Mouse (Mus musculus) heart, embryonic 11.5 days (tissue): ENCODE results near the gene Ntn5. TPM values are rescaled to one million over a fixed set of nuclear protein-coding genes. Genes with fewer than 3 reads are reported as not detected.

ENCODE experiments used
- ATAC-seq: fragments of 200-750 bp; cut with Nextera tagmentation; replicated peaks from 2 replicates; pipeline ENCODE4 v1.8.0; 2017; ENCODE audit warnings: moderate library complexity; ENCODE audit not compliant: insufficient number of reproducible peaks, low FRiP score, low TSS enrichment
- H3K27ac ChIP-seq: fragments of 300-500 bp; sonication (generic); 2 replicates; pipeline ENCODE4 v1.5.1; 2014; ENCODE audit warnings: mild to moderate bottlenecking, low read depth, low read length
- H3K27me3 ChIP-seq: fragments of 300-500 bp; sonication (generic); 2 replicates; pipeline ENCODE4 v1.6.1; 2014; ENCODE audit warnings: mild to moderate bottlenecking, low read length, mixed read lengths; ENCODE audit not compliant: control insufficient read depth, insufficient read depth
- H3K36me3 ChIP-seq: fragments of 300-500 bp; sonication (generic); 2 replicates; pipeline ENCODE4 v1.6.1; 2014; ENCODE audit warnings: mild to moderate bottlenecking, low read length, moderate library complexity, mixed read lengths; ENCODE audit not compliant: control insufficient read depth, insufficient read depth
- H3K4me1 ChIP-seq: fragments of 300-500 bp; sonication (generic); 2 replicates; pipeline ENCODE4 v1.6.1; 2014; ENCODE audit warnings: low read length; ENCODE audit not compliant: control insufficient read depth, insufficient read depth
- H3K4me2 ChIP-seq: fragments of 300-500 bp; sonication (generic); 2 replicates; pipeline ENCODE4 v1.6.1; 2014; ENCODE audit warnings: mild to moderate bottlenecking, moderate library complexity
- H3K4me3 ChIP-seq: fragments of 300-500 bp; sonication (generic); 2 replicates; pipeline ENCODE4 v1.5.1; 2014; ENCODE audit warnings: low read depth, low read length
- H3K9ac ChIP-seq: fragments of 300-500 bp; sonication (generic); 2 replicates; pipeline ENCODE4 v1.6.1; 2014; ENCODE audit warnings: mild to moderate bottlenecking, low read depth, low read length, moderate library complexity
- H3K9me3 ChIP-seq: fragments of 300-500 bp; sonication (generic); replicated peaks from 2 replicates; pipeline ENCODE4 v1.6.1; 2016; ENCODE audit warnings: low read length; ENCODE audit not compliant: control insufficient read depth
- WGBS: fragments of 180-500 bp; shearing (Covaris S2); extraction: QIAGEN DNeasy Blood & Tissue Kit; methylation state at CpG from one replicate; pipeline ENCODE4 v1.1.7; 2014; ENCODE audit not compliant: insufficient replicate concordance; 5-methylcytosine and 5-hydroxymethylcytosine counted together
- polyA plus RNA-seq: library from polyadenylated mRNA; unstranded; fragments of >200 nt; fragmentation: Nextera tagmentation; extraction: Ambion mirVana; gene quantifications from 2 replicates; pipeline ENCODE4 v1.2.1, GENCODE M21; 2014

Ntn5 gene
- polyA plus RNA-seq, 1 experiment from 2014 or later: not detected

DNA sequence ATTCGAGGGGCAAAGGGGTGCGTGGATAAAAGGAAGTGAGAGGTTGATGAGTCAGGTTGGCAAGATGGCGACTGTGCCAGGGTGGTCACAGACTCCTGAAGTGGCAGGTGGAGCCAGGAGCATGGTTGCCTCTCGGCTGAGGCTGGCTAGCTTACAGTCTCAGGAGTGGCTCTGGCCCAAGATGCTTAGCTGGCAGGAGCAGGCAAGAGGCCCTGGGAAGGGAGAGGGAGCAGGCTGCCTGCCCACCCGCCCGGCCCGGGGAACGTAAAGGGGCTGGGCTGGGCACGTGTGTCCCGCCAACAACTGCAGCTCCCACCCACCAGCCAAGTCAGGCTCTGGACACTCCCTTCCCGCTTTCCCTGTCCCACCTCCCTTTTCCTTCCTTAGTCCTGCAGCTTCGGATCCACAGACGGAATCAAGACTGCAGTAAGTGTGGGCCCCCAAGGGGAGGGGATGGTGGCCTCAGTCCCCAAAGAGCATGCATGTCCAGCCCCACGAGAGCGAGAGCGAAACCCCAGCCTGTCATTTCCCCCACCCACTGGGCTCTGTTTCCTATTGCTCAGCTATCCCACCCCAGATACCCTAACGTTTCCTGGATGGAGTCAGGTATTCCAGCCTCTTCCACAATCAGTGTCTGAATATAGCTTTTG lies 42.3 kb upstream of the Ntn5 start:
- whole genome bisulfite sequencing: 54% methylated on average over 16 of the region's 17 CpGs
- Histone ChIP-seq H3K9me3 (no peaks in the 10 kb centered on the region), H3K4me1 (peaks cover 30% of the 10 kb centered on the region), H3K4me2 (peak overlapping the region; percentile 1; the same call in 1 of the 2 replicates), H3K9ac (no peak overlapping the region), H3K36me3 (0 out of 2 replicates have a peak, but pooled peaks cover 3% of the 10 kb centered on the region), H3K4me3 (0 out of 2 replicates have a peak overlapping the region, but pooled peaks have one; percentile 3), H3K27ac (no peak overlapping the region), H3K27me3 (no peaks in the 10 kb centered on the region; the same call in 1 of the 2 replicates)
- no peak for ATAC-seq

DNA sequence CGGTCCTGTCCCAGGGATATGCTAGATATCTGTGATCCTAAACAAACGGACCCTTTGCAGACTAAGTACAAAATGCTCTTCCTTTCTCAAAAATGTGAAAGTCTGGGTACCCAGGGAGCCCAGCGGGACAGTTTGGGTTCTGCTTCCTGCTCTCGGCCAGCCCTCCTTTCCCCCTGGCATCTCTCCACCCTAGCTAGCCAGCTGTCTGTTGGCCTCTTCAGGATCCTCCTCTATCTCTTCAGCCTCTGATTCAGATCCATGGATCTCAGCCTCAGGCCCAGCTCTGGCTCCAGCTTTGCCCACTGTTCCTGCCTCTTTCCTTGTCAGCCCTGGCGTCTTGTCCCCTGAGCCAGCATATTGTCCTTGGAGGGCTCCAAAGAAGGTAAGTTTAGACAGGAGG lies 41.7 kb upstream of the Ntn5 start:
- Histone ChIP-seq H3K27ac (no peak overlapping the region), H3K4me3 (no peak overlapping the region), H3K9me3 (no peaks in the 10 kb centered on the region), H3K9ac (0 out of 2 replicates have a peak overlapping the region, but pooled peaks have one; percentile 16), H3K4me1 (peaks cover 30% of the 10 kb centered on the region), H3K36me3 (no peaks in the 10 kb centered on the region), H3K27me3 (no peaks in the 10 kb centered on the region; the same call in 1 of the 2 replicates), H3K4me2 (no peak overlapping the region; the same call in 1 of the 2 replicates)
- no peak for ATAC-seq
- WGBS: 74% methylated on average over 5 of the region's 5 CpGs

DNA sequence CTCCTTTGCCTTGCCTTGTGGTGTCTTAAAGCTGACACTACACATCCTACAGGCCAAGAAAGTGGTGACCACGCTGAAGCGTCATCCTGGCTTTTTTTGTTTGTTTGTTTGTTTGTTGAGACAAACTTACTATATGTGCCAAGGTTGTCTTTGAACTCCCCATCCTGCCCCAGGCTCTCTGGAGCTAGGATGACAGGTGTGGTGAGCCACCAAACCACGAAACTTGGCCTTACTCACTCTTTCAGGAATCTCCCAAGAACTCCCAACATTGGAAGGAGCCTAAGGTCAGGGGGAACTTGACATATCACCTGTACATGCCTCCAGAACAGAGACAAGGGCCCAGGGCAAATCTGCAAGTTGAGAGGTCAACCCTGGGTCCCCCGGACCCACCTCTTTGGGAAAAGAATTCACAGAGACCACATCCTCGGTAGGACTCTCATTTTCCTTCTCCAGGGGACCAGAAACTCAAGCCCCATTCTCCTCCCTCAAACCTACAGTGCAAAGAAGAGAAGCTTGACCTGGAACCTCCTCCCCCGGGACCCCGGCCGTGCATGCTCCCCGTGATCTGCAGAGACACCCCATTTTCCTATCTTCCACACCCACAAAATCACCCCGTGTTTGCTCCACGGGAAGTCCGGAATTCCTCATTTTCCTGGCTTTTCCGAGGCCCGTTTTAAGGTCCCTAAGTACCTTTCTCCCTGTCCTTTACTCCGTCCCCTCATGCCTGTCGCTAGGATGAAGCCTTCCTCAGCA lies 41.1 kb upstream of the Ntn5 start:
- H3K4me2 ChIP-seq: peak overlapping the region; percentile 76
- H3K27ac ChIP-seq: peak overlapping the region; percentile 58
- WGBS: 40% methylated on average over 16 of the region's 16 CpGs
- ATAC-seq: no peak
- peak overlapping the region; percentile 42 for H3K4me3 ChIP-seq
- no peaks in the 10 kb centered on the region; the same call in 1 of the 2 replicates for H3K27me3 ChIP-seq
- peak overlapping the region; percentile 80 for H3K9ac ChIP-seq
- no peaks in the 10 kb centered on the region for H3K9me3 ChIP-seq
- no peaks in the 10 kb centered on the region for H3K36me3 ChIP-seq
- H3K4me1 ChIP-seq: peaks cover 30% of the 10 kb centered on the region

DNA sequence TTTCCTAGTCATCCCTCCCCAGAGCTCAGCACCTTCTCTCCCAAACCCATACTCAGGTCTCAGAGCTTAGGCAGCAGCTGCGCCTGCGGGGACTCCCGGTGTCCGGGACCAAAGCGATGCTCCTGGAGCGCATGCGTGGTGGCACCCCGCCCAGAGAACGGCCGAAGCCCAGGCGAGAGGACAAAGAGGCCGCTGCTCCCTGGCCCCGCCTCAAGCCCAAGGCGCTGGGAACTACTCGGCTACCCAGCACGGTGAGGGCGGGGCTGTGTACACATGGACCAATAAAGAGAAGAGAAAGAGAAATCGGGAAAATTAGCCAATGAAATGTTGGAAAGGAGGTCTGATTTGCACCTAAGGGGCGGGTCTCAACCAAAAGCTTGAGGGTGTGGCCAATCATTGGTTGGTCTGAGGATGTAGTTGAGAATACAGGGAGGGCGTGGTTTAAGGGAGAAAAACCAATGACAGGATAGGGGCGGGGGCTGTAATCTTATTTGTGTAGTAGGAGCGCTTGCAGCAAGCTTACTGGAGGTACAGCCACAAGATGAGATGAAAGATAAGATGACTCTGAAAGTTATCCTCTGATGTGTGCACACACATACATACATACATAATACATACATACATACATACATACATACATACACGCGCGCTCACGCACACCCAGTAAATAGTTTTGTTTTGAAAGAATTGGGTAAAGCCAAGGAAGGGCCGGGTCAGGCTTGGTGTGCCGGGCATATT lies 40.2 kb upstream of the Ntn5 start:
- H3K27me3 ChIP-seq: no peaks in the 10 kb centered on the region; the same call in 1 of the 2 replicates
- H3K27ac ChIP-seq: peak overlapping the region; percentile 58
- 4% methylated on average over 28 of the region's 28 CpGs for WGBS
- H3K9me3 ChIP-seq: no peaks in the 10 kb centered on the region
- peak overlapping the region; percentile 42 for H3K4me3 ChIP-seq
- H3K4me1 ChIP-seq: peaks cover 27% of the 10 kb centered on the region
- ATAC-seq: peak; percentile 86
- peak overlapping the region; percentile 76 for H3K4me2 ChIP-seq
- H3K9ac ChIP-seq: peak overlapping the region; percentile 80
- no peaks in the 10 kb centered on the region for H3K36me3 ChIP-seq

DNA sequence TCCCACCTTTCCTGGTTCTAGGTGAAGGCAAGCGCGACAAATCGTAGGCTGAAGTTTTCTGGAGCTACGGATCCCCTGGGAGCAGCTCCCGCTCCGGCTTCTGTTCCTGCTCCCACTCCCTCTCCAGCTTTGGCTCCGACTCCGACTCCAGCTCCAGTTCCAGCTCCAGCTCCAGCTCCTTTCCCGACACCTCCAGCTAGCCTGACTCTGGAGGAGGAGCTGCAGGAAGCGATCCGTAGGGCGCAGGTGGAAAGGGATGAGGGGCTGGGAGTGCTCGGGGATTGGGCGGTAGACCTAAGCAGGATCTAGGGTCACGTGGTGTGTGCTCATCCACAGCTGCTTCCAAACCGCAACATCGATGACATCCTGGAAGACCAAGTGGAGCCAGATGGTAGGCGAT lies 39.6 kb upstream of the Ntn5 start:
- Histone ChIP-seq H3K27ac (peak overlapping the region; percentile 30; the same call in 1 of the 2 replicates), H3K4me1 (peaks cover 31% of the 10 kb centered on the region), H3K27me3 (no peaks in the 10 kb centered on the region; the same call in 1 of the 2 replicates), H3K4me2 (peak overlapping the region; percentile 76), H3K36me3 (no peaks in the 10 kb centered on the region), H3K9ac (peak overlapping the region; percentile 0; the same call in 1 of the 2 replicates), H3K9me3 (no peaks in the 10 kb centered on the region), H3K4me3 (peak overlapping the region; percentile 42)
- no peak for ATAC-seq
- WGBS: 10% methylated on average over 18 of the region's 18 CpGs

DNA sequence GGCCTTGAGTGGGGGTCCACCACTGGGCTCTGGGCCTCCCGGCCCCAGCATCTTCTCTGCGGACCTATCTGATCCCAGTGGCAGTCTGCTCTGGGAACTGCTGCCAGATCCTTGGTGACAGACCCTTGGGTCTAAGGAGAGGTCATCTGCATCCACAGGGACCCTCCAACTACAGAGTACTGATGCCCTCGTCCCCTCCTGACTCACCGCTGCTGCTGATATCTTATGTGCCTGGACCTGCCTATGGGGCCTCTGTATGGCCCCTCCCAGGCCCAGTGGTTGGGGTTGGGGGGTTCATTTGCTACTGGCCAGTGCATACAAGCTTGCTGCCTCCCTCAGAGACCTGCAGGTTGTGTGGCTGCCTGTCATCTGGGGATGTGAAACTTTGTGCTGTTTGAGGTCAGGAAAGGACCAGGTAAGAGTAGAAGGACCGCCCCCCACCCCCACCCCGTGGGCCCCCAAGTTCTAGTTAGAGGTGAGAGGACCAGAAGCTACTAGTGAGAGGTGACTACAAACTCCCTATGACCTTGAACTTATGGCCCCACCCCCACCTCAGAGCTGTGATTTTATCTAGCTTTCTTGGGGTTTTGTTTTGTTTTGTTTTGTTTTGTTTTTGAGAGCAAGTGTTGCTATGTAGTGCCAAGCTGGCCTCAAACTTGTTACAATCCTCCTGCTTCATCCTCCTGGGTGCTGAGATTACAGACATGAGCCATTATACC lies 38.8 kb upstream of the Ntn5 start:
- H3K9ac ChIP-seq: no peak overlapping the region
- H3K27ac ChIP-seq: no peak overlapping the region
- H3K9me3 ChIP-seq: no peaks in the 10 kb centered on the region
- no peaks in the 10 kb centered on the region; the same call in 1 of the 2 replicates for H3K27me3 ChIP-seq
- peaks cover 31% of the 10 kb centered on the region for H3K4me1 ChIP-seq
- 51% methylated on average over 6 of the region's 6 CpGs for WGBS
- no peak for ATAC-seq
- no peak overlapping the region for H3K4me3 ChIP-seq
- H3K4me2 ChIP-seq: peak overlapping the region; percentile 76
- no peaks in the 10 kb centered on the region for H3K36me3 ChIP-seq

DNA sequence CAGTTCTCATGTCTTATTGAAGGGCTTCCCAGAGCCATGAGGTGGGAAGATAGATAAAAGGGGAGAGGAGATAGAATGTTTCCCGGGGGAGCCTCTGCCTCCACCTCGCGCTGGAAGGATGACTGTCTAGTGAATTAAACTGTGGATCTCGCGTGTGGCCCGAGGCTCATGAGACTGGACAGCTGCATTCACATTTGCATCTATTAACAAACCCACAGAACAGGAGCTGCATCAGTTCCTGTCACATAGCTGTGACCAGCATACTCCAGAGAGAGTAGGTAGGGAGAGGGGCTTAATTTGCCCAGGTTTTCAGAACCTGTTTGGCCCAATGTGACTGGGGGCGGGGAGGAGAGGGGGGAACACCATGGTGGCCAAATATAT lies 38.2 kb upstream of the Ntn5 start:
- Histone ChIP-seq H3K4me3 (no peak overlapping the region), H3K4me1 (peaks cover 30% of the 10 kb centered on the region), H3K27ac (no peak overlapping the region), H3K9ac (no peak overlapping the region), H3K9me3 (no peaks in the 10 kb centered on the region), H3K27me3 (no peaks in the 10 kb centered on the region; the same call in 1 of the 2 replicates), H3K36me3 (no peaks in the 10 kb centered on the region), H3K4me2 (no peak overlapping the region)
- 78% methylated on average over 7 of the region's 7 CpGs for WGBS
- no peak for ATAC-seq

DNA sequence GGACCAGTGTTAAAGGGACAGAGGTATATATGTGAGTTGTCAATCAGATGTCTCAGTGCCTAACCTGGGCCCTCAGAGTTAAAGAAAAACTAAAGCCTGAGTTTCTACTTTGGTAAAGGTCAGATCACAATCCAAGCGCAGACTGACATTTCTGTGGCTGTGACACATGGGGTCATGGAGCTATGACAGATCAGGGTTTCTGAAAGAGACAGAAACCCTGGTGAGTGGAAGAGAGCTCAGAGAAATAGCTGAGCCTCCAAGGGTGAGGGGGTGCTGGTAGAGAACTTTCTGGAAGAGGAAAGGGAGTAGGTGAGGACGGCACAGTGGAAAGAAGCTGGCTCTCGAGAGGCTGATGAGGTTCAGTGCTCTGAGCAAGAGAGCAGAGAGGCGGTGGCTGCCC lies 37.2 kb upstream of the Ntn5 start:
- WGBS: 73% methylated on average over 4 of the region's 4 CpGs
- H3K27ac ChIP-seq: no peak overlapping the region
- H3K9me3 ChIP-seq: no peaks in the 10 kb centered on the region
- no peaks in the 10 kb centered on the region for H3K36me3 ChIP-seq
- H3K9ac ChIP-seq: no peak overlapping the region
- no peak for ATAC-seq
- no peak overlapping the region for H3K4me2 ChIP-seq
- no peak overlapping the region for H3K4me3 ChIP-seq
- H3K27me3 ChIP-seq: no peaks in the 10 kb centered on the region; the same call in 1 of the 2 replicates
- peaks cover 21% of the 10 kb centered on the region for H3K4me1 ChIP-seq
